Mouse (Mus musculus) G1E (cell line): Measurements from ENCODE around the gene Jak1. TPM values are rescaled to one million over a fixed set of nuclear protein-coding genes. Genes with fewer than 3 reads are reported as not detected.

Experiments
- ATAC-seq: 2 replicates; pipeline ENCODE4 v1.8.0; 2016; ENCODE audit warnings: mild to moderate bottlenecking; ENCODE audit not compliant: insufficient number of reproducible peaks, poor library complexity, low FRiP score, severe bottlenecking; ENCODE audit errors: extremely low read depth
- DNase-seq: peaks from one replicate; pipeline ENCODE4 v3.0.0; 2012; ENCODE audit warnings: low spot score
- H3K27me3 ChIP-seq: 2 replicates; pipeline ENCODE4 v1.6.1; 2012; ENCODE audit warnings: mild to moderate bottlenecking, low read length, inconsistent platforms; ENCODE audit not compliant: insufficient read depth
- H3K36me3 ChIP-seq: replicated peaks from 2 replicates; pipeline ENCODE3; 2012; ENCODE audit warnings: mild to moderate bottlenecking, inconsistent platforms
- H3K4me1 ChIP-seq: 2 replicates; pipeline ENCODE4 v1.6.1; 2012; ENCODE audit warnings: low read depth, low read length, inconsistent platforms, mixed read lengths; ENCODE audit not compliant: insufficient read depth
- H3K4me3 ChIP-seq: 2 replicates; pipeline ENCODE4 v1.5.1; 2012; ENCODE audit warnings: low read depth, mild to moderate bottlenecking, inconsistent platforms, low read length, moderate library complexity, mixed read lengths
- H3K9me3 ChIP-seq: replicated peaks from 2 replicates; pipeline ENCODE4 v1.6.1; 2012; ENCODE audit warnings: inconsistent platforms
- CTCF ChIP-seq: IDR thresholded peaks from 2 replicates; pipeline ENCODE4 v1.5.1; 2012; ENCODE audit warnings: low read depth, low read length, inconsistent platforms, mixed read lengths
- GATA1 ChIP-seq: IDR thresholded peaks from 2 replicates; pipeline ENCODE4 v1.6.1; 2012; ENCODE audit warnings: borderline replicate concordance, low read length, inconsistent platforms, mixed read lengths
- GATA2 ChIP-seq: IDR thresholded peaks from 2 replicates; pipeline ENCODE4 v1.6.1; 2012; ENCODE audit warnings: low read depth, low read length, inconsistent platforms, borderline replicate concordance
- POLR2AphosphoS5 ChIP-seq: IDR thresholded peaks from 2 replicates; pipeline ENCODE4 v1.6.1; 2012; ENCODE audit warnings: low read depth, low read length, inconsistent platforms; ENCODE audit not compliant: insufficient replicate concordance
- TAL1 ChIP-seq: conservative IDR thresholded peaks from 2 replicates; pipeline ENCODE4 v1.6.1; 2012; ENCODE audit warnings: low read depth, low read length, inconsistent platforms, mixed read lengths
- polyA plus RNA-seq: library from polyadenylated mRNA; stranded (reverse); fragments of >175 nt; gene quantifications from 2 replicates; pipeline ENCODE4 v1.2.3, GENCODE M21; 2012
- total RNA-seq, 2 experiments: library from RNA; stranded (forward) in 1 of 2; stranded (reverse) in 1 of 2; fragments of 200-1000 nt in 1 of 2; fragments of >200 nt in 1 of 2; fragmentation: Nextera tagmentation in 1 of 2; gene quantifications; 2 replicates each; pipeline ENCODE4 v1.2.3; 2014 to 2017

Jak1 gene
- total and polyA plus RNA-seq, 3 experiments = 89.5 to 253 (median 129) TPM

GRCm38 (mm10) chr4:101217026-101217540, 48.0 kb downstream of the Jak1 start:
- DNase-seq (no peak), ATAC-seq (peak; percentile 64)
- peaks cover 20% of the 10 kb centered on the region for H3K36me3 ChIP-seq
- peaks cover 40% of the 10 kb centered on the region for H3K4me1 ChIP-seq
- TF ChIP-seq POLR2AphosphoS5 (no peak), TAL1 (no peak), GATA1 (no peak), CTCF (no peak), GATA2 (no peak)
- H3K27me3 ChIP-seq = no peaks in the 10 kb centered on the region
- H3K4me3 ChIP-seq = no peak overlapping the region
- no peaks in the 10 kb centered on the region for H3K9me3 ChIP-seq

GRCm38 (mm10) chr4:101216286-101216685, 48.8 kb downstream of the Jak1 start:
- TF ChIP-seq POLR2AphosphoS5 (no peak), GATA2 (no peak), CTCF (no peak), GATA1 (no peak), TAL1 (no peak)
- no peak for DNase-seq
- no peaks in the 10 kb centered on the region for H3K9me3 ChIP-seq
- no peak for ATAC-seq
- H3K27me3 ChIP-seq = no peaks in the 10 kb centered on the region
- H3K36me3 ChIP-seq = peaks cover 20% of the 10 kb centered on the region
- H3K4me3 ChIP-seq = no peak overlapping the region
- peaks cover 34% of the 10 kb centered on the region for H3K4me1 ChIP-seq

- TF ChIP-seq GATA2 (no peak), CTCF (no peak), GATA1 (no peak), TAL1 (no peak), POLR2AphosphoS5 (no peak)
- Histone ChIP-seq H3K4me3 (no peak overlapping the region), H3K36me3 (peaks cover 9% of the 10 kb centered on the region), H3K4me1 (peaks cover 31% of the 10 kb centered on the region), H3K27me3 (no peaks in the 10 kb centered on the region), H3K9me3 (no peaks in the 10 kb centered on the region)
- ATAC-seq (no peak), DNase-seq (no peak)
These were observed 51.6 kb downstream of the Jak1 start for GRCm38 (mm10) chr4:101213477-101213876.

GRCm38 (mm10) chr4:101207492-101207891, 57.6 kb downstream of the Jak1 start:
- DNase-seq (no peak), ATAC-seq (no peak)
- H3K36me3 ChIP-seq = peaks cover 13% of the 10 kb centered on the region
- H3K27me3 ChIP-seq = no peaks in the 10 kb centered on the region
- no peak overlapping the region for H3K4me3 ChIP-seq
- TF ChIP-seq POLR2AphosphoS5 = no peak
- TF ChIP-seq GATA1 = no peak
- no peak for TF ChIP-seq CTCF
- peaks cover 3% of the 10 kb centered on the region; the same call in 1 of the 2 replicates for H3K4me1 ChIP-seq
- no peaks in the 10 kb centered on the region for H3K9me3 ChIP-seq

GRCm38 (mm10) chr4:101203518-101203917, 61.6 kb downstream of the Jak1 start:
- no peak for DNase-seq
- no peak for ATAC-seq
- Histone ChIP-seq H3K36me3 (peaks cover 27% of the 10 kb centered on the region), H3K4me3 (no peak overlapping the region), H3K4me1 (peaks cover 19% of the 10 kb centered on the region), H3K9me3 (no peaks in the 10 kb centered on the region), H3K27me3 (no peaks in the 10 kb centered on the region)
- TF ChIP-seq TAL1 = no peak
- no peak for TF ChIP-seq GATA2
- TF ChIP-seq POLR2AphosphoS5 = no peak
- TF ChIP-seq GATA1 = no peak
- no peak for TF ChIP-seq CTCF

- no peak for ATAC-seq
- peaks cover 28% of the 10 kb centered on the region for H3K4me1 ChIP-seq
These were observed 62.5 kb downstream of the Jak1 start for GRCm38 (mm10) chr4:101202626-101203025.

More at GRCm38 (mm10) chr4:101202626-101203025, 62.5 kb downstream of the Jak1 start:
- TF ChIP-seq CTCF (no peak), TAL1 (no peak), GATA2 (no peak), POLR2AphosphoS5 (no peak), GATA1 (no peak)
- no peak for DNase-seq
- Histone ChIP-seq H3K27me3 (no peaks in the 10 kb centered on the region), H3K36me3 (peaks cover 30% of the 10 kb centered on the region), H3K4me3 (no peak overlapping the region), H3K9me3 (no peaks in the 10 kb centered on the region)
